Mouse (Mus musculus): ENCODE results near the gene Rpl18.

- no peak for TF ChIP-seq POLR2A (IDR thresholded peaks at IDR 0.05; ENCODE audit: borderline replicate concordance, low read depth, low read length)
- TF ChIP-seq CTCF (IDR thresholded peaks at IDR 0.05; ENCODE audit: low read depth, low read length) = no peak
Measured at GRCm38 (mm10) chr7:45714630-45715089, 597 bp upstream of the Rpl18 start.
